8 mouse cellular contexts compared by ENCODE assay signal in genomic region chr17:26676616-26677376, GRCm38 (mm10). TPM values are rescaled to one million over a fixed set of nuclear protein-coding genes. Genes with fewer than 3 reads are reported as not detected.
A peak's percentile ranks its signal among the peaks of the same experiment; 100 is the strongest.
DNase-seq lines count a peak whose midpoint lies in the region; ATAC-seq and TF ChIP-seq lines count a peak whose summit lies in the region.

No protein-coding gene starts in this region.

- peaks cover 14% of the 10 kb centered on the region; the same call in 1 of the 2 replicates for H3K36me3 ChIP-seq in E14TG2a.4 (ENCODE audit: insufficient read depth, low read length)
- no peaks in the 10 kb centered on the region; the same call in 1 of the 2 replicates for H3K36me3 ChIP-seq in embryonic facial prominence, embryonic 15.5 days
- peaks cover 18% of the 10 kb centered on the region for H3K36me3 ChIP-seq in heart, embryonic 12.5 days
- H3K36me3 ChIP-seq in kidney, embryonic 15.5 days, result no peaks in the 10 kb centered on the region
- H3K36me3 ChIP-seq in lung, embryonic 15.5 days, result peaks cover 3% of the 10 kb centered on the region; the same call in 1 of the 2 replicates

- TF ChIP-seq POLR2A in olfactory bulb, adult 2 months (IDR thresholded peaks at IDR 0.05; ENCODE audit: insufficient read depth, low read depth, low read length), result no peak

- H3K4me1 ChIP-seq in E14TG2a.4 (replicated peaks; ENCODE audit: low read depth, low read length), result peaks cover 29% of the 10 kb centered on the region
- peaks cover 26% of the 10 kb centered on the region for H3K4me1 ChIP-seq in embryonic facial prominence, embryonic 15.5 days
- H3K4me1 ChIP-seq in heart, embryonic 12.5 days (replicated peaks), result peaks cover 23% of the 10 kb centered on the region
- H3K4me1 ChIP-seq in kidney, embryonic 15.5 days, result peaks cover 23% of the 10 kb centered on the region
- peaks cover 11% of the 10 kb centered on the region for H3K4me1 ChIP-seq in lung, embryonic 15.5 days
- peaks cover 5% of the 10 kb centered on the region; the same call in 1 of the 2 replicates for H3K4me1 ChIP-seq in olfactory bulb, adult 2 months (ENCODE audit: control insufficient read depth, insufficient read depth, low read length)

- 2% methylated on average over 26 of the region's 26 CpGs for WGBS in embryonic facial prominence, embryonic 15.5 days
- 2% methylated on average over 26 of the region's 26 CpGs for WGBS in heart, embryonic 12.5 days
- WGBS in kidney, embryonic 15.5 days, result 2% methylated on average over 26 of the region's 26 CpGs
- WGBS in lung, embryonic 15.5 days, result under 1% methylated on average over 26 of the region's 26 CpGs
- WGBS in olfactory bulb, adult 2 months, result under 1% methylated on average over 26 of the region's 26 CpGs

- DNase-seq in ZHBTc4 (ENCODE audit: low read depth, low spot score), result peak; percentile 60
- no peak for DNase-seq in c-Kit-positive CD71-positive TER-119-positive erythroid progenitor cells, embryonic 14.5 days (ENCODE audit: low spot score)

- H3K27me3 ChIP-seq in E14TG2a.4 (ENCODE audit: insufficient read depth, low read length), result no peaks in the 10 kb centered on the region
- H3K27me3 ChIP-seq in embryonic facial prominence, embryonic 15.5 days, result no peaks in the 10 kb centered on the region
- no peaks in the 10 kb centered on the region for H3K27me3 ChIP-seq in heart, embryonic 12.5 days (replicated peaks)
- H3K27me3 ChIP-seq in kidney, embryonic 15.5 days, result peaks cover 5% of the 10 kb centered on the region; the same call in 1 of the 2 replicates
- 0 out of 2 replicates have a peak, but pooled peaks cover 4% of the 10 kb centered on the region for H3K27me3 ChIP-seq in lung, embryonic 15.5 days

- peak overlapping the region; percentile 85 for H3K9ac ChIP-seq in embryonic facial prominence, embryonic 15.5 days
- H3K9ac ChIP-seq in heart, embryonic 12.5 days, result peak overlapping the region; percentile 84
- peak overlapping the region; percentile 81 for H3K9ac ChIP-seq in kidney, embryonic 15.5 days
- H3K9ac ChIP-seq in lung, embryonic 15.5 days, result peak overlapping the region; percentile 77

- no peaks in the 10 kb centered on the region for H3K9me3 ChIP-seq in E14TG2a.4 (ENCODE audit: low read length)
- H3K9me3 ChIP-seq in embryonic facial prominence, embryonic 15.5 days (replicated peaks), result no peaks in the 10 kb centered on the region
- H3K9me3 ChIP-seq in heart, embryonic 12.5 days (replicated peaks), result peaks cover 3% of the 10 kb centered on the region; the same call in 1 of the 2 replicates
- H3K9me3 ChIP-seq in kidney, embryonic 15.5 days (replicated peaks), result no peaks in the 10 kb centered on the region
- H3K9me3 ChIP-seq in lung, embryonic 15.5 days, result no peaks in the 10 kb centered on the region

- H3K4me2 ChIP-seq in embryonic facial prominence, embryonic 15.5 days (replicated peaks), result peak overlapping the region; percentile 65
- H3K4me2 ChIP-seq in heart, embryonic 12.5 days, result peak overlapping the region; percentile 76
- peak overlapping the region; percentile 77 for H3K4me2 ChIP-seq in kidney, embryonic 15.5 days
- peak overlapping the region; percentile 70 for H3K4me2 ChIP-seq in lung, embryonic 15.5 days

- peak overlapping the region; percentile 98 for H3K4me3 ChIP-seq in E14TG2a.4 (replicated peaks; ENCODE audit: low read length)
- peak overlapping the region; percentile 94 for H3K4me3 ChIP-seq in embryonic facial prominence, embryonic 15.5 days (replicated peaks)
- H3K4me3 ChIP-seq in heart, embryonic 12.5 days, result peak overlapping the region; percentile 86
- H3K4me3 ChIP-seq in kidney, embryonic 15.5 days (replicated peaks), result peak overlapping the region; percentile 97
- peak overlapping the region; percentile 89 for H3K4me3 ChIP-seq in lung, embryonic 15.5 days
- H3K4me3 ChIP-seq in olfactory bulb, adult 2 months (ENCODE audit: insufficient read depth, low read depth, low read length), result peak overlapping the region; percentile 93

- no peak for TF ChIP-seq CTCF in E14TG2a.4 (conservative IDR thresholded peaks at IDR 0.05; ENCODE audit: low read length)
- no peak for TF ChIP-seq CTCF in olfactory bulb, adult 2 months (IDR thresholded peaks at IDR 0.05; ENCODE audit: insufficient read depth, low read depth, low read length)

- ATAC-seq in embryonic facial prominence, embryonic 15.5 days (ENCODE audit: insufficient number of reproducible peaks, low FRiP score, low TSS enrichment, low read depth), result peak; percentile 89
- ATAC-seq in heart, embryonic 12.5 days (ENCODE audit: insufficient number of reproducible peaks, low FRiP score), result peak; percentile 89
- ATAC-seq in kidney, embryonic 15.5 days (replicated peaks; ENCODE audit: low FRiP score), result peak; percentile 89
- peak; percentile 85 for ATAC-seq in lung, embryonic 15.5 days (ENCODE audit: borderline replicate concordance, extremely low read depth, low FRiP score, low TSS enrichment)

- H3K27ac ChIP-seq in embryonic facial prominence, embryonic 15.5 days (replicated peaks), result peak overlapping the region; percentile 94
- H3K27ac ChIP-seq in heart, embryonic 12.5 days (ENCODE audit: poor library complexity, severe bottlenecking), result peak overlapping the region; percentile 94
- peak overlapping the region; percentile 95 for H3K27ac ChIP-seq in kidney, embryonic 15.5 days
- peak overlapping the region; percentile 87 for H3K27ac ChIP-seq in lung, embryonic 15.5 days
- peak overlapping the region; percentile 91 for H3K27ac ChIP-seq in olfactory bulb, adult 2 months (ENCODE audit: insufficient read depth, low read depth, low read length)

RNA-seq across cellular contexts. Expression of gene Atp6v0e, which starts 13.8 kb away (rescaled TPM):
- 255 and 256 TPM in 2 replicates for polyA plus RNA-seq in embryonic facial prominence, embryonic 15.5 days (2015; fragmentation: Nextera tagmentation; extraction: Ambion mirVana)
- polyA plus RNA-seq in heart, embryonic 12.5 days (2016; fragmentation: Nextera tagmentation; extraction: Ambion mirVana), result 176 and 193 TPM in 2 replicates
- 211 and 224 TPM in 2 replicates for polyA plus RNA-seq in kidney, embryonic 15.5 days (2015; fragmentation: Nextera tagmentation; extraction: Ambion mirVana)
- 164 and 171 TPM in 2 replicates for polyA plus RNA-seq in lung, embryonic 15.5 days (2015; fragmentation: Nextera tagmentation; extraction: Ambion mirVana)
- not detected in 2 replicates for polyA plus RNA-seq in olfactory bulb, adult 2 months (2012; ENCODE audit: insufficient read depth, insufficient read length, low replicate concordance, missing spikeins)

RNA-seq across cellular contexts. Expression of gene Crebrf, which starts 38.7 kb away (rescaled TPM):
- polyA plus RNA-seq in embryonic facial prominence, embryonic 15.5 days (2015; fragmentation: Nextera tagmentation; extraction: Ambion mirVana), result 7.5 and 9.3 TPM in 2 replicates
- 5.4 and 7.0 TPM in 2 replicates for polyA plus RNA-seq in heart, embryonic 12.5 days (2016; fragmentation: Nextera tagmentation; extraction: Ambion mirVana)
- polyA plus RNA-seq in kidney, embryonic 15.5 days (2015; fragmentation: Nextera tagmentation; extraction: Ambion mirVana), result 7.0 and 9.0 TPM in 2 replicates
- polyA plus RNA-seq in lung, embryonic 15.5 days (2015; fragmentation: Nextera tagmentation; extraction: Ambion mirVana), result 6.6 and 7.3 TPM in 2 replicates
- polyA plus RNA-seq in olfactory bulb, adult 2 months (2012; ENCODE audit: insufficient read depth, insufficient read length, low replicate concordance, missing spikeins), result not detected in 2 replicates
